Mouse (Mus musculus) layer of hippocampus, adult 2 months (tissue): ENCODE measurements around the gene Tbc1d7. TPM values are rescaled to one million over a fixed set of nuclear protein-coding genes. Genes with fewer than 3 reads are reported as not detected.

ENCODE experiments used
- DNase-seq, 2 experiments: peaks; one replicate each; pipeline ENCODE4 v3.0.0; 2022; ENCODE audit warnings: low spot score in 2 of 2
- H3K27ac ChIP-seq: fragments of 200-600 bp; 2 replicates; pipeline ENCODE4 v1.8.1; 2022
- H3K4me3 ChIP-seq: fragments of 200-600 bp; 2 replicates; pipeline ENCODE4 v1.8.1; 2022; ENCODE audit warnings: mild to moderate bottlenecking
- CTCF ChIP-seq: fragments of 200-600 bp; conservative IDR thresholded peaks from 2 replicates; pipeline ENCODE4 v1.8.1; 2022; ENCODE audit warnings: antibody characterized with exemption, mild to moderate bottlenecking, moderate library complexity
- total RNA-seq, 2 experiments: library from RNA; stranded (reverse); gene quantifications; 2 replicates each; pipeline ENCODE4 v1.2.3; 2021

Gene Tbc1d7
- total RNA-seq, 2 experiments from 2014 or later = 26.0 to 27.2 TPM

DNA sequence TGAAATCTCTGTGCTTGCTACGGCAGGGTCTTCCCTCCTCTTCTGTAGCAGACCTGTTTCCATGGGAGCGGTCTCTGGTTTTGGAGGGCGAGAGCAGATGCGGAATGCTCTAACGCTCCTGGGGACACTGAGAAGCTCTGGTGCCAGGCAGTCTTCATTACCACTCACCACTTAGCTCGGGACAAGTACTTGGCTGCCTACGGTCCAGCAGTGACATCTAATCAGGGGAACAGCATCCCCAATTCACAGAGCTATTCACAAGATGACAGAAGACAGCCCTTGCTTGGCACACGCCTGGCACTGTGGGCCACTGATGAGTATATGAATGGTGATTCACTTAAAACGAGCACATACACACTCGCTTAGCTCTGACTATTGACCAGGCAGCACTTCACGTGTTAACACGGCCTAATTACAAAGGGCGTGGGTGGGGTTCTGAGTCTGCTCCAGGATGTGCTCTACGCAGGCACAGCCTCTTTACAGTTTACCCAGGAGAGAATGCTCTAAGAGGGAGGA is 19.2 kb downstream of the Tbc1d7 start:
- no peak for TF ChIP-seq CTCF
- no peak for DNase-seq
- H3K27ac ChIP-seq = no peak overlapping the region

DNA sequence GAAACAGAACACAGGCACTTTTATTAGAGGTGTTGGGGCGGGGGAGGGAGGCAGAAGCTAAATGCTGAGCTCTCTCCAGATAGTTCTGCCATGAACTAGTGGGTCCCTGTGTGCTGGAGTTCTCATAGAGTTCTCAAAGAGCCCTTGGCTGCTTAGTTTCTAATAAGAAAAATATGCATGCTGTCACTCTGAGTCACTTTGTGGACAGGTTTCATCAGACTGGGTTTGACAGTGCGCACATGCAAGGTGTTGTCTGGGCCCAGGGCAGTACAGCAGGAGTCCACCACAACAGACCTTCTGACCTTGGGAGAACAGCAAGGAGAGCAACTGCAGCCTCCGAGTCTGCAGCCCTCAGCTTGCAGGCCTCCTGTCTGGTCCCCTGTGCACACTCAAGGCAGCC is 21.6 kb downstream of the Tbc1d7 start:
- no peak overlapping the region for H3K27ac ChIP-seq
- no peak for DNase-seq
- H3K4me3 ChIP-seq = no peak overlapping the region
- no peak for TF ChIP-seq CTCF

More for the DNA sequence above, 19.2 kb downstream of the Tbc1d7 start:
- no peak overlapping the region for H3K4me3 ChIP-seq

DNA sequence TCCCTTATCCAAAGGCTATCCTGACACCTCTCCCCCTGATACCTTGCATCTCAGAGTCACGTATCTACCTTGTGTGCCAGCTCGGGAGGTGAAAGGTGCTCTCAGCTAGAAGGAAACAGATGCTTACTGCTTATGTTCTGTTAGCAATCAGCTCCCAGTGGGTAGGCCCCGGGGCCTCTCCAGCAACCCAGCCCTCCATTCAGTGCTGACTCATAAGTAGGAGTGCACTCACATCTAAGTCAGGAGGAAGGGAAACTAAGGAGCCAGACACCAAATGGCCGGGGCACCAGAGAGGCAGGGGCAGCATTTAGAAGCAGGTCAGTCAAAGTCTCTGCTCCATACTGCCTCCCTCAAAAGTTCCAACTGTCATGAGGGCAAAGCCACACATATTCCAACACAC is 22.6 kb downstream of the Tbc1d7 start:
- no peak for TF ChIP-seq CTCF

DNA sequence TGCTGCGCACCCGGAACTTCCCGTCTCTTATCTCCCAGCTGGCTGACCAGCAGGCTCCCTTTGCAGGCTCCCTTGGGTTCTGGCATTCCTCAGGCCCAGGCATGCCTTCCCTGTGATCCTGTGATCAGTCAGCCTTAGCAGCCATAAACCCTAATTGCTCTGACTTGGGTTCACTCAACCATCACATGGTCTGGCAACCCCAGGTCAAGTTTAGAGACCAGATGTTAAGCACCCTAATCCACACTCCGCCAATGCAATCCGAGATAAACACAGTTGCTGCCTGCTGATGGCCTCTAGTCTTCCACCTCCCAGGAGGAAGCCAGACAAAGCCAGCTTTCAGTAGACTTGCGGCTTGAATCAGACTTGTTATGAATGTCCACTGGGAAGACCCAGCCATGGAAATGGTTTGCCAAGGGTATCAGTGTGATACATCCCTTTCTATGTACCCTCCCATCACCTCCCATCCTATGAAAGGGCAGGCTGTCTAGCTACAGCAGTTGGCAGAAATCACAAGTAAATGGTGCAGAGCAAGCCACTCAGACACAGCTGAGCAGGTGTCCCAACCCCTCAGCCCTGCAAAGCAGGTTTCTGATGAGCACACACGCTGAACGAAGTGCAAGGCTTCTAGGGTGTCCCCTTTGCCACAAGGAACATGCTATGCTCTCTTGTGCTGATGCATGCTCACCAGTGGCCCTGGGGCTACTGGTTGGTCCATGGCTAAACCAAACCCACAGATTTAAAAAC is 24.6 kb downstream of the Tbc1d7 start:
- Histone ChIP-seq H3K27ac (no peak overlapping the region), H3K4me3 (no peak overlapping the region)
- no peak for DNase-seq
- no peak for TF ChIP-seq CTCF

More for the DNA sequence above, 22.6 kb downstream of the Tbc1d7 start:
- Histone ChIP-seq H3K27ac (no peak overlapping the region), H3K4me3 (no peak overlapping the region)
- no peak for DNase-seq

DNA sequence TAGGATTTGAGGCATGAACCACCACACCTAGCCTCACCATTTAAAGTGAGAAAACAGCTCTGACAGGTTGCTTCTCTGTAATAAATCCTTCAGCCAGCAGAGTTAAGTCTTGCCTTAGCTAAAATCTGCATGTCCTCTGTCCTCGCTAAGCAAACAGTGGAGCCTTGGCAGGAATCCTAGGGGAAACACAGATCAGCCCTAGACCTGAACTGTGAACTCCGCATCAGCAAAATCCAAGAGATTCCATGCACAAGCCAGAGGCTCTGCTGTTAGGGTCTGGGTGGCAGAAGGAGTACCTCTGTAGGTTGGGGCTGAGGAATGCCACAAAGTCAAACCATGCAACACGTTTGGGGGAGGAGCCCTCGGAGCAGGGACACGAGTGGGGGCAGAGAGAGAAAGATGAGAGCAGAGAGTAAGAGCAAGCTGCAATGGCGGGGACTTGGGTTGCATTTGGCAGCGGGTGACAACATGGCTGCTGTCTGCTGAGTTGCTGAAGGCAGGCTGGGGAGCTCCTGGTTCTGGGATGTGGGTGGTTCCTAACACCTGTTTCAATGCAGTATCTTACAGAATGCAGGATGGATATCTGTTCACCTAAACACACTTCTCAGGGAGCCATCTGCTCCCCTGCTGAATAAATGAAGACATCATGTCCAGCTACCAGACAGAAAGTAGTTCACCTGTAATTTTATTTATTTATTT is 26.4 kb downstream of the Tbc1d7 start:
- DNase-seq = peak in 1 of 2 experiments; percentile 26
- no peak for TF ChIP-seq CTCF
- Histone ChIP-seq H3K4me3 (no peak overlapping the region), H3K27ac (peak overlapping the region; percentile 4; the same call in 1 of the 2 replicates)

DNA sequence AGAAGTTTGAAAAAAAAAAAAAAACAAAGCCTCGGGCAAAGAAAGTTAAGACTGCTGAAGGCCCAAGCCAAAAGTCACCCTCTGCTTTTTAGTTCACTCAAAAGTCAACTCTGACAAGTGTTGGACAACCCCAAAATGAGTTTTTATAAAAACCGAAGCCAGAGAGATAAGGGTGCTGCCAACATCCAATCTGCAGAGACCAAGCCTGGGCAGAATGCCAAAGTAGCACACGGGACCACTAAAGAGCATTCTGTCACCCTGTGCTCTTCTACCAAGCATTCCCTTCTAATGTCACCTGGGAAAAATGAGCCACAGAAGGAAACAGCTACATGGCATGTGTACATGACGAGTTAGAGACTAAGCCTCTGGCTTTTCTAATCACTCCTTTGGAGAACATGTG is 36.8 kb downstream of the Tbc1d7 start:
- H3K27ac ChIP-seq = no peak overlapping the region
- no peak for DNase-seq
- no peak overlapping the region for H3K4me3 ChIP-seq
- no peak for TF ChIP-seq CTCF

DNA sequence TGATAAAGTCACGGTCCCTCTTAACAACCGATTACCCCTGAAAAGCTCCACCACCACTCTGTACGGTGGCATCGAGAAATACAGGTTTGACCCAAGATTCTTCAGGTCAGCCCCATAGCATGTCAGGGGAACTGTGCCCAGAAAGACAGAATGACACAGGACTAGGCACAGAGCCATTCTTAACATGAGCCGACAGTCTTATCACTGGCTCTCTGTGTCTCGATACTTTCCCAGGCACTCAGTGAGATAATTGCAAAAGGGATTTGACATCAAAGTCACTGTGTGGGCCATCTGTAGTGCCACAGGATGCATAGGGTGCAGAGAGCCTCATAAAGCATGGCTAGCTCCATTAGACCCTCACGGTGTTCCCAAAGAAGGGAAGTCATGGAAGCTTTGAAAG is 37.9 kb downstream of the Tbc1d7 start:
- no peak overlapping the region for H3K4me3 ChIP-seq
- no peak for DNase-seq

DNA sequence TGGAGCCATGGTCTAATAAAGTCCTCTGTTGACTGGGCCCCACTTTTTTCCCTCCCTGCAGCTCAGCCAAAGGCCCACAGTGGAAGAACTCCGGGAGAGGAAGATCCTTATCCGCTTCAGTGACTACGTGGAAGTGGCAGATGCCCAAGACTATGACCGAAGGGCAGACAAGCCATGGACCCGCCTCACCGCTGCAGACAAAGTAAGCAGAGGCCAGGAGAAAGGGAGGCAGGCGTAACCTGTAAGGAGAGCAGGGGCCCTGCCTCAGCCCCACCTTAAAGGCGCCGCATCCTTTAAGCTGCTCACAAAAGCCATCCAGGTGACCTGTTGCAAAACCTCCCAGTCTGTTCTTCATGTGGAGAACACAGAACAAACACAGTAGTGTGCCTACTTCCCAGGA is 38.4 kb downstream of the Tbc1d7 start:
- Histone ChIP-seq H3K4me3 (no peak overlapping the region), H3K27ac (no peak overlapping the region)
- DNase-seq = no peak
- TF ChIP-seq CTCF = no peak

More for the DNA sequence above, 37.9 kb downstream of the Tbc1d7 start:
- no peak overlapping the region for H3K27ac ChIP-seq
- no peak for TF ChIP-seq CTCF

DNA sequence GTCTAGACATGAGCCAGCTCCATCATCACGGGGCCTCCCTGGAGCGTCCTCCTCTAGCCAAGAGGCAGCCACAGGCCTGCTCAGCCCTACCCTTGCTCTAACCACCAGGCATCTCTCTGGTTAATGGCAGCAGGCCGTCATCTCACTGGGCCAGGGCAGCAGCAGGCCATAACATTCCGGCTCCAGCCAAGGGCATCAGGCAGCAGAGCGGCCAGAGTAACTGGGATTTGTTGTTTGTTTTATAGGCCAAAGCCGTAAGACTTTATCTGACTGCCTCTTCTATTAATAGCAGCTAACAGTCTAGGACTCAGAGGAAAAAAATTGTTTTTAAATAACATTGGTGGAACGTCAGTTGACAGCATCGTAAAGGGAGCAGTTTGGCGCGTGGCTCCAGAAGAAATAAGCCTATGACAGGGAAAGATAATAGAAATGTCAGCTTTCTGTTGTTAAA is 39.5 kb downstream of the Tbc1d7 start:
- no peak for DNase-seq
- TF ChIP-seq CTCF = no peak
- no peak overlapping the region for H3K27ac ChIP-seq
- no peak overlapping the region for H3K4me3 ChIP-seq

DNA sequence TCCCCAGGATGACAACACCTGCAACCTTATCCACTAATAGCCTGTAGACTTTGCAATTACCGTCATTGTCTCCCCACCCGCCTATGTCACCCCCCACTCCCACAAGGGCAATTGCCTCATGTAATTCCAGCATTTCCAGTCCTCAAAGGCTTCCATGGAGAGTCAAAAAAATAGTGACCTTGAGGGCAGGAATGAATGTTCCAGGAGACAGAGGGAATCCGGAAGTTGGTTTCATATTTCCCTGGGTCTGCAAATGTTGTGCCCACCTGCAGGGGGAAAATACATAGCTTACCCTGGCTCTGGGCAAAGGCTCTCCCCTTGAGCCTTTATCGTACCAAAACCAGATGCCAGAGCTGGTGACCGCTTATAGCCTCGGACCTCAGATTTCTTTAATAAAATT is 41.1 kb downstream of the Tbc1d7 start:
- TF ChIP-seq CTCF = no peak
- Histone ChIP-seq H3K4me3 (no peak overlapping the region), H3K27ac (no peak overlapping the region)
- DNase-seq = no peak

DNA sequence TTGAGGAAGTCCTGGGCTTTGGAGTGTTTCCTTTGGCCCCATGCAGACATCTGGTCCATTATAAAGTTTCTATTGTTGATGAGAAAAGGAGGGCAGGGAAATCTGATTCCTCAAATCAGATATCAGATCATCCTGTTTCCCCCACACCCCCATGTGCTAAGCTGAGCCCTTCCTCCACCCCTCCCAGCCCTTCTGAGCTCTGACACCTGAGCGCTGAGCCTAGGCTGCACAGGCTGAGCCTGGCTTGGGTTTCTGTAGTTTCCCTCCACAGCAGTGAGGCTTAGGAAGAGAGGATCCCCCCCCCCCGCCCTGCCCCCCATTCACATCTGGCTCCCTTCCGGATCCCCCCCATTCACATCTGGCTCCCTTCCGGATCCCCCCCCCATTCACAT is 46.6 kb downstream of the Tbc1d7 start:
- H3K27ac ChIP-seq = no peak overlapping the region
- DNase-seq = no peak
- H3K4me3 ChIP-seq = no peak overlapping the region
- no peak for TF ChIP-seq CTCF

DNA sequence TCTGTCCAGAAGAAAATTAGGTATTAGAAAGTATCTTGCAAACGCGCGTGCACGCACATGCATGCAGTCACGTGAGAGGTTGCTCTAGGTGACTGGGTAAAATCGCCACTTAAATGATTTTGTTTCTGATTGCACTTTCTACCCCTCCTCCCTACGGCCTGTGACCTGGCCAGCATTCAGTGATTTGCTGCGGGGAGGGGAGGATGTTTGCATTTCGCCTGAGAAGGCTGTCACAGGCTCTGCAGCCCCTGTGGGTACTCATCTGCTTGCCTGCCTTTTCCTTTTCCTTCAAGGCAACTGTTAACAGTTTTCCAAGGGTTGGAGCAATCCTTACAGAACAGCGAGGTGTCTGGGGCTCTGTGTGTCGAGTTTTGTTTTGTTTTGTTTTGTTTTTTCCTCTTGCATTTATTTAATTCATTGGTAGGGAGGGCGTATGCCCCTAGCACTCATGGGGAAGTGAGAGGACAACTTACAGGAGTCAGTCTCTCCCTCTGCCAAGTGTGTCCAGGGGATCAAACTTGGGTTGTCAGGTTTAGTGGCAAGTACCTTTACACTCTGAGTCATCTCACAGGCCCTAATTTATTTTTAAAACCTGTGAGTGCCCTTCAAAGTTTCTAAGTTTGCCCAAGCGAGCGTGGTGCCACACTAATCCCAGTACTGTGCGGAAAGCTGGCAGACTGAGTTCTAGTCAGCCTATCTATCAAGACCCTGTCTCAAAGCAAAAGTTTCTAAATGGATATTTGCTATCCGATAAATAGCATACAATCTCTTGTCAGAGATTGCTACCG is 47.2 kb downstream of the Tbc1d7 start:
- Histone ChIP-seq H3K4me3 (no peak overlapping the region), H3K27ac (no peak overlapping the region)
- no peak for DNase-seq
- no peak for TF ChIP-seq CTCF
